Mouse (Mus musculus): Measurements from ENCODE around the gene Fam124a.
"Not testable (repeated sequence)": the region's sequence is repeated elsewhere in the genome, so short reads cannot be mapped to it uniquely, and the experiment has no call there.

Fam124a gene

GRCm38 (mm10) chr14:62574906-62575305 is 19.4 kb downstream of the Fam124a start:
- DNase-seq (ENCODE audit: low spot score), result no peak

- DNase-seq (ENCODE audit: low spot score), result no peak
Observed at GRCm38 (mm10) chr14:62575862-62576261, 20.3 kb downstream of the Fam124a start.

GRCm38 (mm10) chr14:62580945-62581344 is 25.4 kb downstream of the Fam124a start:
- no peak for DNase-seq (ENCODE audit: low spot score)

GRCm38 (mm10) chr14:62581768-62582167 is 26.2 kb downstream of the Fam124a start:
- no peak for DNase-seq (ENCODE audit: low spot score)

GRCm38 (mm10) chr14:62584637-62585036 is 29.1 kb downstream of the Fam124a start:
- no peak for DNase-seq (ENCODE audit: low spot score)

- no peak for DNase-seq (ENCODE audit: low spot score)
Observed at GRCm38 (mm10) chr14:62585338-62585737, 29.8 kb downstream of the Fam124a start.

- DNase-seq (ENCODE audit: low spot score), result no peak
Observed at GRCm38 (mm10) chr14:62600109-62600522, 44.6 kb downstream of the Fam124a start.

GRCm38 (mm10) chr14:62602271-62602670 is 46.7 kb downstream of the Fam124a start:
- no peak for DNase-seq (ENCODE audit: low spot score)

GRCm38 (mm10) chr14:62602869-62603268 is 47.3 kb downstream of the Fam124a start:
- DNase-seq (ENCODE audit: low spot score), result no peak

GRCm38 (mm10) chr14:62607791-62608196 is 52.3 kb downstream of the Fam124a start:
- no peak for DNase-seq (ENCODE audit: low spot score)

- no peak for DNase-seq (ENCODE audit: low spot score)
Observed at GRCm38 (mm10) chr14:62609904-62610303, 54.4 kb downstream of the Fam124a start.

- no peak for DNase-seq (ENCODE audit: low spot score)
Observed at GRCm38 (mm10) chr14:62622393-62622792, 66.9 kb downstream of the Fam124a start.

- no peak for DNase-seq (ENCODE audit: low spot score)
Observed at GRCm38 (mm10) chr14:62627951-62628350, 72.4 kb downstream of the Fam124a start.

GRCm38 (mm10) chr14:62637436-62638344 is 82.2 kb downstream of the Fam124a start:
- no peak for DNase-seq (ENCODE audit: low spot score)

- DNase-seq (ENCODE audit: low spot score), result no peak
Observed at GRCm38 (mm10) chr14:62638345-62638702, 82.8 kb downstream of the Fam124a start.

- DNase-seq (ENCODE audit: low spot score), result no peak
Observed at GRCm38 (mm10) chr14:62639111-62639510, 83.6 kb downstream of the Fam124a start.

- DNase-seq (ENCODE audit: low spot score), result no peak
Observed at GRCm38 (mm10) chr14:62639551-62639950, 84.0 kb downstream of the Fam124a start.

GRCm38 (mm10) chr14:62640396-62640795 is 84.9 kb downstream of the Fam124a start:
- DNase-seq (ENCODE audit: low spot score), result no peak

GRCm38 (mm10) chr14:62642368-62642767 is 86.8 kb downstream of the Fam124a start:
- not testable (repeated sequence) for DNase-seq (ENCODE audit: low spot score)

GRCm38 (mm10) chr14:62648405-62648804 is 92.9 kb downstream of the Fam124a start:
- DNase-seq (ENCODE audit: low spot score), result no peak

GRCm38 (mm10) chr14:62650376-62650775 is 94.8 kb downstream of the Fam124a start:
- DNase-seq (ENCODE audit: low spot score), result no peak

GRCm38 (mm10) chr14:62651771-62652170 is 96.2 kb downstream of the Fam124a start:
- no peak for DNase-seq (ENCODE audit: low spot score)

GRCm38 (mm10) chr14:62655996-62656395 is 100.5 kb downstream of the Fam124a start:
- DNase-seq (ENCODE audit: low spot score), result no peak

- no peak for DNase-seq (ENCODE audit: low spot score)
Observed at GRCm38 (mm10) chr14:62657469-62657868, 101.9 kb downstream of the Fam124a start.

Data from layer of hippocampus, adult 9-10 months (tissue).